Mouse (Mus musculus): ENCODE data around the gene Lrrc27. TPM values are rescaled to one million over a fixed set of nuclear protein-coding genes. Genes with fewer than 3 reads are reported as not detected.

Lrrc27 gene
- total RNA-seq, 2 experiments from 2014 or later: 13.6 to 16.2 TPM

DNA sequence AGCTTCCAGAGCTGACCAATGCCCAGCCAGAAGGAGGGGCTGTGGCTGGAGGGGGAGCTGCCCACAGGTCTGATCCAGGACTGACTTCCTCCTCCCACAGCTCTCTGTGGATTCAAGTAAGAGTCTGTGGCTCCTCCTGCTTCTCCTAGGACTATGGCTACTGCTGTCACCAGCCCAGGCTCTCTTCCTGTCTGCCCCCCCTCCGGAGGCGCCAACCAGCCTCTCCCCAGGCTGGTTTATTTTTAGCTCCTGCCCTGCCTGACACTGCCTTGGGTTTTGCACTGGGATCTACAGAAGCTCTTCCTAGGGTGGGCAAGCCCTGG, 60.6 kb downstream of the Lrrc27 start:
- DNase-seq: peak; percentile 69 to 78

- DNase-seq: no peak
Measured at GRCm38 (mm10) chr7:139275586-139275985, 62.8 kb downstream of the Lrrc27 start.

DNA sequence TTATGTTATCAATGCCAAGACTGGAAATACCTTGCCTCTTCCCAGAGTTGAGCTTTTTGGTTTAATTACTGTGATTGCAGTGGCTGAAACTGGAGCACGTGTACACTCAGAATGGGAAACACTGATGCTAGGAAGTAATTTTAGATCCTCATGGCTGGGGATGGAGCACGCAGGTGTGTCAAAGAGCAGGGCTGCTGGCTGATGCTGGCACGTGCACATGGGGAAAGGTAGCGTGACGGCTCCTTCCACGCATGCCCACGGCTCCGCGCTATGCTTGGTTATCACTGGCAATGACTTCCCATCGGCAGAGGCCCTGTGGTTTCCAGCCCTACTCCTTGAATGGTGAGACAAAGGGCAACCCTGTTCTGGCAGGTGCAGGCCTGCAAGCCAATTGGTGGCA, 63.4 kb downstream of the Lrrc27 start:
- no peak for DNase-seq

DNA sequence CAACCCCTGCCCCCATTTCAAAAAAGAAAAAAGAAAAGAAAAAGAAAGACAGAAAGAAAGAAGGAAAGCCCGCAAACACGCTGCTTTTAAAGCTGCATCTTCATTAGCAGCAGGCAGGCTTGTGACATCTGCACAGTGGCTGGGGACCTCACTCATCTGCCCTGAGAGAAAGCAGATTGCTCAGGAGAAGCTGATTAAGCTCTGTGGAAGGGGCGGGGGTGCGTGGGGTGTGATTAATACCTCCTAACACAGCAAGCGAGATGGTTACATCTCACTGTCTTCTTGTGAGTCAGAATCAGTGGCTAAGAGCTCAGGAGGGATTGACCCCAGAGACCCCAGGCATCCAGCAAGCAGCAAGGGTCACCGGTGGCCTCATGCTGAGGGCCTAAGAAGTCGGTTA, 64.7 kb downstream of the Lrrc27 start:
- no peak for DNase-seq

DNA sequence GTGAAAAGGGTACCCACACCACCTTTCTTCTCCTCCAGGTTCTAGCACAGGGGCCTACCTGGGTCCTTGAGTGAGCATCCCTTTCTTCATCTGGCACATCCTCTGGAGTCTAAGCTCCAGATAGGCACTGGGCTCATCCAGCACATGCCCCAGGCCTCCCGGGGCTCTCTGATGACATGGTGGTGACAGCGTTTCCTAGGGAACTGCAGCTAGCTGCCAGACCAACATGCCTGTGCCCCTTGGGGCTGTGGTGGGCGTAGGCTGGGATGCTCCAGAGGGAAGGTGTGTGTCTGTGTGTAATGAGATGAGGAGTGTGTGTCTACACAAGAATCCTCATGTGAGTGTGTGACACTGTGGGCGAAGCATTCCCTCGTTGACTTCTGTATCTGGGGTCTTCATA, 66.8 kb downstream of the Lrrc27 start:
- no peak for DNase-seq

DNA sequence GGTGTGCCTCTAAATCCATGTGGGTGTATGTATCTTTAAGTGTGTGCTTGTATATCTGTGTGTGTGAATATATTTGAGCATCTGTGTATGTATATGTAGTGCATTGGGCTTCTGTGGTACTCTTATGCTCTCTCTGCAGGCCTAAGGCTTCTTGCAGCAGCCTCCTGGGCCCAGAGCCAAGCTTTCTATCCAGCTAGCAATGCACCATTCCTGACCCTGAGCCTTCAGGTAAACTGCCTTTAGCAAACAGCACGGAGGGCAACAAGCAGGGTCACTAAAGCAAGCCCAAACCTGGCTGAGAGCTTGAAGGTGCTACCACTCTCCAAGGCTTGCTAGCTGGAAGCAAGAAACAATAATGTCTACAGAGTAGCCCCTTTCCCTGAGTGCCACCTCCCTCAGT, 67.3 kb downstream of the Lrrc27 start:
- no peak for DNase-seq

- no peak for DNase-seq
Measured at GRCm38 (mm10) chr7:139281195-139281594, 68.4 kb downstream of the Lrrc27 start.

- no peak for DNase-seq
Measured at GRCm38 (mm10) chr7:139282037-139282436, 69.2 kb downstream of the Lrrc27 start.

GRCm38 (mm10) chr7:139285295-139285943, 72.6 kb downstream of the Lrrc27 start:
- DNase-seq: no peak

GRCm38 (mm10) chr7:139288540-139288939, 75.8 kb downstream of the Lrrc27 start:
- DNase-seq: no peak

Other genes with a start within 250 kb of the Lrrc27 start
- gene Dpysl4, start 127.0 kb upstream of the Lrrc27 start, total RNA-seq (2021): 1 to 10 TPM; 4.2 to 4.3 TPM
- under 1 TPM; 0.51 to 0.92 TPM for gene Stk32c, start 319 bp downstream of the Lrrc27 start, total RNA-seq (2021)
- gene Pwwp2b, start 35.5 kb downstream of the Lrrc27 start, total RNA-seq (2021): 10 to 100 TPM in 1 of 2 experiments, 1 to 10 TPM in 1; 8.8 to 11.3 TPM
- 100 to 1,000 TPM; 293 to 297 TPM for gene Inpp5a, start 176.1 kb downstream of the Lrrc27 start, total RNA-seq (2021)